In genomic region chr7:30557901-30558514, GRCm38 (mm10) we compare ENCODE assay signal across 8 mouse cellular contexts. TPM values are rescaled to one million over a fixed set of nuclear protein-coding genes. Genes with fewer than 3 reads are reported as not detected.
DNase-seq lines count a peak whose midpoint lies in the region; ATAC-seq and TF ChIP-seq lines count a peak whose summit lies in the region.
"Had no signal": no experiment of that assay in that cellular context is flagged by ENCODE, and none has a peak within 500 bp of the region (broad histone marks: within the 10 kb centered on the region; RNA-seq: fewer than 3 reads in every experiment).

No protein-coding gene starts in this region.

- no peak for TF ChIP-seq POLR2A in lung, adult 2 months (IDR thresholded peaks at IDR 0.05; ENCODE audit: borderline replicate concordance, extremely low read depth, low read depth, low read length)

- 90% methylated on average over 13 of the region's 13 CpGs for WGBS in lung, embryonic 14.5 days
- 81% methylated on average over 13 of the region's 13 CpGs for WGBS in lung, adult 2 months
- WGBS in embryonic facial prominence, embryonic 14.5 days = 92% methylated on average over 13 of the region's 13 CpGs
- 87% methylated on average over 13 of the region's 13 CpGs for WGBS in intestine, embryonic 15.5 days
- 91% methylated on average over 13 of the region's 13 CpGs for WGBS in neural tube, embryonic 15.5 days

- ATAC-seq in lung, embryonic 14.5 days (ENCODE audit: insufficient read depth) = no peak
- no peak for ATAC-seq in embryonic facial prominence, embryonic 14.5 days (ENCODE audit: low read depth)
- ATAC-seq in intestine, embryonic 15.5 days = no peak
- no peak for ATAC-seq in neural tube, embryonic 15.5 days (ENCODE audit: low FRiP score)

- no peak overlapping the region; the same call in 1 of the 2 replicates for H3K9ac ChIP-seq in lung, embryonic 14.5 days
- peak overlapping the region; percentile 71; the same call in 1 of the 2 replicates for H3K9ac ChIP-seq in embryonic facial prominence, embryonic 14.5 days (ENCODE audit: low read depth, low read length)
- peak overlapping the region; percentile 28; the same call in 1 of the 2 replicates for H3K9ac ChIP-seq in intestine, embryonic 15.5 days
- 0 out of 2 replicates have a peak overlapping the region, but pooled peaks have one; percentile 81 for H3K9ac ChIP-seq in neural tube, embryonic 15.5 days (replicated peaks)

- peaks cover 12% of the 10 kb centered on the region; the same call in 1 of the 2 replicates for H3K4me1 ChIP-seq in lung, embryonic 14.5 days (ENCODE audit: insufficient read depth)
- H3K4me1 ChIP-seq in lung, adult 2 months (ENCODE audit: control insufficient read depth, insufficient read depth, low read length) = peaks cover 5% of the 10 kb centered on the region
- peaks cover 21% of the 10 kb centered on the region for H3K4me1 ChIP-seq in embryonic facial prominence, embryonic 14.5 days (ENCODE audit: control insufficient read depth, insufficient read depth, low read length)
- H3K4me1 ChIP-seq in intestine, embryonic 15.5 days (replicated peaks) = peaks cover 22% of the 10 kb centered on the region
- H3K4me1 ChIP-seq in neural tube, embryonic 15.5 days = peaks cover 38% of the 10 kb centered on the region

- H3K4me3 ChIP-seq in lung, embryonic 14.5 days (ENCODE audit: low read depth, low read length) = peak overlapping the region; percentile 64
- H3K4me3 ChIP-seq in lung, adult 2 months (replicated peaks; ENCODE audit: extremely low read depth, low read depth, low read length) = no peak overlapping the region
- peak overlapping the region; percentile 75; the same call in 1 of the 2 replicates for H3K4me3 ChIP-seq in embryonic facial prominence, embryonic 14.5 days (ENCODE audit: low read depth, low read length)
- H3K4me3 ChIP-seq in intestine, embryonic 15.5 days (replicated peaks) = peak overlapping the region; percentile 53; the same call in 1 of the 2 replicates
- H3K4me3 ChIP-seq in neural tube, embryonic 15.5 days (replicated peaks) = peak overlapping the region; percentile 71

- peak overlapping the region; percentile 95 for H3K4me2 ChIP-seq in lung, embryonic 14.5 days
- H3K4me2 ChIP-seq in embryonic facial prominence, embryonic 14.5 days (ENCODE audit: low read depth, low read length) = peak overlapping the region; percentile 83
- H3K4me2 ChIP-seq in intestine, embryonic 15.5 days (replicated peaks) = peak overlapping the region; percentile 89
- H3K4me2 ChIP-seq in neural tube, embryonic 15.5 days = peak overlapping the region; percentile 98

- DNase-seq in lung, embryonic 14.5 days = no peak
- no peak for DNase-seq in lung, adult 2 months
- DNase-seq in embryonic facial prominence, embryonic 14.5 days (ENCODE audit: low spot score) = no peak
- DNase-seq in frontal cortex, postnatal 14 days (ENCODE audit: low spot score in 2 of 2) = no peak
- no peak for DNase-seq in thymus, postnatal 14 days
- DNase-seq: kidney, postnatal 10 days had no signal

- TF ChIP-seq CTCF in lung, embryonic 14.5 days (IDR thresholded peaks at IDR 0.05; ENCODE audit: low read depth) = no peak
- TF ChIP-seq CTCF in lung, adult 2 months (IDR thresholded peaks at IDR 0.05; ENCODE audit: insufficient read depth, low read length) = no peak

- H3K36me3 ChIP-seq in lung, embryonic 14.5 days (ENCODE audit: insufficient read depth) = peaks cover 31% of the 10 kb centered on the region
- peaks cover 37% of the 10 kb centered on the region for H3K36me3 ChIP-seq in embryonic facial prominence, embryonic 14.5 days (ENCODE audit: control insufficient read depth, insufficient read depth, low read length)
- peaks cover 16% of the 10 kb centered on the region for H3K36me3 ChIP-seq in intestine, embryonic 15.5 days
- peaks cover 35% of the 10 kb centered on the region for H3K36me3 ChIP-seq in neural tube, embryonic 15.5 days

- no peak overlapping the region for H3K27ac ChIP-seq in lung, embryonic 14.5 days (ENCODE audit: low read depth)
- H3K27ac ChIP-seq in embryonic facial prominence, embryonic 14.5 days (replicated peaks; ENCODE audit: low read depth, low read length) = no peak overlapping the region
- no peak overlapping the region for H3K27ac ChIP-seq in intestine, embryonic 15.5 days
- no peak overlapping the region for H3K27ac ChIP-seq in neural tube, embryonic 15.5 days (replicated peaks)

- H3K27me3 ChIP-seq in lung, embryonic 14.5 days (ENCODE audit: insufficient read depth, low read length) = no peaks in the 10 kb centered on the region
- no peaks in the 10 kb centered on the region for H3K27me3 ChIP-seq in embryonic facial prominence, embryonic 14.5 days (replicated peaks; ENCODE audit: control insufficient read depth, insufficient read depth, low read length)
- no peaks in the 10 kb centered on the region for H3K27me3 ChIP-seq in intestine, embryonic 15.5 days (replicated peaks)
- peaks cover 5% of the 10 kb centered on the region; the same call in 1 of the 2 replicates for H3K27me3 ChIP-seq in neural tube, embryonic 15.5 days (replicated peaks)

- no peaks in the 10 kb centered on the region for H3K9me3 ChIP-seq in lung, embryonic 14.5 days (ENCODE audit: low read depth, low read length)
- H3K9me3 ChIP-seq in embryonic facial prominence, embryonic 14.5 days (ENCODE audit: control insufficient read depth, low read length) = no peaks in the 10 kb centered on the region
- H3K9me3 ChIP-seq in intestine, embryonic 15.5 days = no peaks in the 10 kb centered on the region
- no peaks in the 10 kb centered on the region for H3K9me3 ChIP-seq in neural tube, embryonic 15.5 days (replicated peaks)

RNA-seq across cellular contexts. Expression of gene Lin37, which starts 1.6 kb away (rescaled TPM):
- polyA plus RNA-seq in lung, embryonic 14.5 days (2014; fragmentation: Nextera tagmentation; extraction: Ambion mirVana) = 33.7 and 34.7 TPM in 2 replicates
- 27.1 and 29.4 TPM in 2 replicates for polyA plus RNA-seq in lung, adult 2 months (2012; rRNA removed)
- 45.7 and 50.5 TPM in 2 replicates for polyA plus RNA-seq in embryonic facial prominence, embryonic 14.5 days (2014; fragmentation: Nextera tagmentation; extraction: Ambion mirVana)
- polyA plus RNA-seq in intestine, embryonic 15.5 days (2015; fragmentation: Nextera tagmentation; extraction: Ambion mirVana) = 46.3 and 48.4 TPM in 2 replicates
- polyA plus RNA-seq in neural tube, embryonic 15.5 days (2015; fragmentation: Nextera tagmentation; extraction: Ambion mirVana) = 55.6 and 61.8 TPM in 2 replicates

RNA-seq across cellular contexts. Expression of gene U2af1l4, which starts 5.1 kb away (rescaled TPM):
- polyA plus RNA-seq in lung, embryonic 14.5 days (2014; fragmentation: Nextera tagmentation; extraction: Ambion mirVana) = 101 and 120 TPM in 2 replicates
- polyA plus RNA-seq in lung, adult 2 months (2012; rRNA removed) = 47.6 and 50.1 TPM in 2 replicates
- polyA plus RNA-seq in embryonic facial prominence, embryonic 14.5 days (2014; fragmentation: Nextera tagmentation; extraction: Ambion mirVana) = 85.4 and 88.0 TPM in 2 replicates
- polyA plus RNA-seq in intestine, embryonic 15.5 days (2015; fragmentation: Nextera tagmentation; extraction: Ambion mirVana) = 73.4 and 76.6 TPM in 2 replicates
- 84.2 and 95.2 TPM in 2 replicates for polyA plus RNA-seq in neural tube, embryonic 15.5 days (2015; fragmentation: Nextera tagmentation; extraction: Ambion mirVana)

RNA-seq across cellular contexts. Expression of gene Gm49396, which starts 5.1 kb away (rescaled TPM):
- polyA plus RNA-seq in lung, embryonic 14.5 days (2014; fragmentation: Nextera tagmentation; extraction: Ambion mirVana) = 7.9 and 9.9 TPM in 2 replicates
- 2.2 and 3.9 TPM in 2 replicates for polyA plus RNA-seq in lung, adult 2 months (2012; rRNA removed)
- polyA plus RNA-seq in embryonic facial prominence, embryonic 14.5 days (2014; fragmentation: Nextera tagmentation; extraction: Ambion mirVana) = 4.7 and 5.1 TPM in 2 replicates
- polyA plus RNA-seq in intestine, embryonic 15.5 days (2015; fragmentation: Nextera tagmentation; extraction: Ambion mirVana) = 9.0 and 10.3 TPM in 2 replicates
- polyA plus RNA-seq in neural tube, embryonic 15.5 days (2015; fragmentation: Nextera tagmentation; extraction: Ambion mirVana) = 14.6 and 14.8 TPM in 2 replicates

RNA-seq across cellular contexts. Expression of gene Psenen, which starts 5.4 kb away (rescaled TPM):
- 104 and 105 TPM in 2 replicates for polyA plus RNA-seq in lung, embryonic 14.5 days (2014; fragmentation: Nextera tagmentation; extraction: Ambion mirVana)
- polyA plus RNA-seq in lung, adult 2 months (2012; rRNA removed) = 92.5 and 133 TPM in 2 replicates
- polyA plus RNA-seq in embryonic facial prominence, embryonic 14.5 days (2014; fragmentation: Nextera tagmentation; extraction: Ambion mirVana) = 108 and 113 TPM in 2 replicates
- polyA plus RNA-seq in intestine, embryonic 15.5 days (2015; fragmentation: Nextera tagmentation; extraction: Ambion mirVana) = 148 and 151 TPM in 2 replicates
- 136 and 139 TPM in 2 replicates for polyA plus RNA-seq in neural tube, embryonic 15.5 days (2015; fragmentation: Nextera tagmentation; extraction: Ambion mirVana)

RNA-seq across cellular contexts. Expression of gene Proser3, which starts 5.9 kb away (rescaled TPM):
- polyA plus RNA-seq in lung, embryonic 14.5 days (2014; fragmentation: Nextera tagmentation; extraction: Ambion mirVana) = 18.3 and 18.7 TPM in 2 replicates
- polyA plus RNA-seq in lung, adult 2 months (2012; rRNA removed) = 10.2 and 12.4 TPM in 2 replicates
- polyA plus RNA-seq in embryonic facial prominence, embryonic 14.5 days (2014; fragmentation: Nextera tagmentation; extraction: Ambion mirVana) = 8.1 and 9.9 TPM in 2 replicates
- 8.7 and 10.0 TPM in 2 replicates for polyA plus RNA-seq in intestine, embryonic 15.5 days (2015; fragmentation: Nextera tagmentation; extraction: Ambion mirVana)
- polyA plus RNA-seq in neural tube, embryonic 15.5 days (2015; fragmentation: Nextera tagmentation; extraction: Ambion mirVana) = 7.9 and 8.6 TPM in 2 replicates
